Mouse (Mus musculus): ENCODE results near the gene Cfap97. TPM values are rescaled to one million over a fixed set of nuclear protein-coding genes. Genes with fewer than 3 reads are reported as not detected.
"Not testable (repeated sequence)": the region's sequence is repeated elsewhere in the genome, so short reads cannot be mapped to it uniquely, and the experiment has no call there.

The Cfap97 gene
- polyA plus RNA-seq (2012; ENCODE audit: insufficient read depth, insufficient read length, low replicate concordance, missing spikeins) = not detected in 2 replicates

DNA sequence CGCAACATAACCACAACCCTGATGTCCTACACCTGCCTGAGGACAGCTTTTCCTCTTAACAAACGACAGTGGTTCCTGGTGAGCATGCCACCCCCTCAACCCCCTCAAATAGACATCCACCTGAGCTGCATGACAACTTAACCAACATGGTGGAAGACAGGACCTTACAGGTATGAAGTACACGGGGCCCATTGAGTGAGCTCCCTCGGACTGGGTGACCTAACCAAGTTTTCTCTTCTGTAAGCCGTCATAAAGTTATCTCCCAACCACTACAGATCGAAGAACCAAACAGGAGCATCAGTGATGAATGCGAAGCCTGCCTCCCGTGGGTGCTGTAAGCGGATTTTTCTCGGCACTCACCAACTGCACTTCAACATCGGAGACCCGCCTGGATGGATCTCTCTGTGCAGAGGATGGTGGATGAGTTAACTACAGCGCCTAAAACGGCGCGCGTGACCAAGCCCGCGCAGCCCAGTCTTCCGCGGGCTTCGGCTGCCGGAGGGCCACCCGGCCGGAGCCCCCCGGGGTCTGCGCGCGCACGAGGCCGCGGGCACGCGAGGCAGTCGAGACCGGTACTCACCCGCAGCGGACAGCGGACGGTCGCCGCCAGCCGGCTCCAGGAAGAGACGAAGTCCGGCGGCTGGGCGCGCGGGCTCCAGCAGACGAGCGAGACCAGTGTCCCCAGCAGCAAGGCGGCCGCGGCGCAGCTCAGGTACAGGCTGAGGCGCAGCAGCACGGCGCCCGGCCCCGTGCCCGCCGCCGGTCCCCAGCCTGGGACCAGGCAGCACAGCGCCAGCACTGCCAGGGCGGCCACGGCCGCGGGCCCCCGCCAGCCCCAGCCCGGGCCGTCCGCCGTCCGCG lies at the start of gene Cfap97:
Gene Cfap97 (plus strand): TSS at position 570 of the 861 bp plus-strand sequence.
- no peaks in the 10 kb centered on the region for H3K4me1 ChIP-seq (ENCODE audit: control insufficient read depth, insufficient read depth, low read length)
- 0 out of 2 replicates have a peak within 1 kb of the TSS, but pooled peaks have one; percentile 40 for H3K27ac ChIP-seq (ENCODE audit: insufficient read depth, low read depth, low read length)
- peak within 1 kb of the TSS; percentile 86 for H3K4me3 ChIP-seq (ENCODE audit: insufficient read depth, low read depth, low read length)
- 1% methylated on average over 75 of the region's 75 CpGs for WGBS
- no peak for TF ChIP-seq CTCF (IDR thresholded peaks at IDR 0.05; ENCODE audit: insufficient read depth, low read depth, low read length)
- TF ChIP-seq POLR2A (IDR thresholded peaks at IDR 0.05; ENCODE audit: insufficient read depth, low read depth, low read length) = 0 out of 2 replicates have a peak, but pooled peaks have one; percentile 30

DNA sequence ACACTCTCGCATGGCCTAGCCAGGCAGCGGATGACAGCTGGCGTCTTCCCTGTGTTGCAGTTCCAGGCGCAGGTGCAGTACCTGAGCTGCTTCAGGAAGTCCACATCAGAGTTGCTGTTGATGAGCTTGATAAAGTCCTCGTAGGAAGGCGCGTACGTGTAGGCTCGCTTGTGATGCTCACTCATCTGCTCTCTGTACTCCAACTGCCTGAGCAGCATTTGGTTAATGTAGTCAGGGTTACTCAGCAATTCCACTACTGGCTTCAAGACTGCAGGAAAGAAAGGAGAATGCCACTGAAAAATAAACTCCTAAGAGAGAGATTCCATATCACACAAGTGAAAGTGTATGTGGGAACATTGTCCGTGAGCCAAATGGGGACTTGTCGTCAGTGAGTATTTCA lies 48.1 kb upstream of the Cfap97 start:
- no peak overlapping the region for H3K27ac ChIP-seq (ENCODE audit: insufficient read depth, low read depth, low read length)
- 87% methylated on average over 11 of the region's 11 CpGs for WGBS
- no peaks in the 10 kb centered on the region for H3K4me1 ChIP-seq (ENCODE audit: control insufficient read depth, insufficient read depth, low read length)
- TF ChIP-seq CTCF (IDR thresholded peaks at IDR 0.05; ENCODE audit: insufficient read depth, low read depth, low read length) (no peak), POLR2A (IDR thresholded peaks at IDR 0.05; ENCODE audit: insufficient read depth, low read depth, low read length) (no peak)
- H3K4me3 ChIP-seq (ENCODE audit: insufficient read depth, low read depth, low read length) = no peak overlapping the region

DNA sequence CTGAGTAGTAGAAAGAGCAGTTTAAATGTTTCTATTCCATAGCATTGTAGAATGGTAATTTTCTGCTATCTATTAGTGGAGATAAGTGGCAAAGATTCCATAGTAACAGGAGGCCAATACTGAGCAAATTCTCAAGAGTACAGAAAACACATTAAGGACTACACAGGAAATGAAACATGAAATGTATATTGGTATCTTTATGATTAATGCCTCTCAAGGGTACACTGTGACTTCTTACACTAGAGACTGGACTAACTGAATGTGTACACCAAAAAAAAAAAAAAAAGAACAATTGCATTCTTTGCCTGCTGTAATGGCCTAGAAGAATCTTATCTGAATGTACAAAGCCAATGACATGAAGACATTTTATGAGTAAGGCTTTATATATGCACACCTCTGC lies 43.9 kb upstream of the Cfap97 start:
- no peak for TF ChIP-seq CTCF (IDR thresholded peaks at IDR 0.05; ENCODE audit: insufficient read depth, low read depth, low read length)
- TF ChIP-seq POLR2A (IDR thresholded peaks at IDR 0.05; ENCODE audit: insufficient read depth, low read depth, low read length) = no peak
- no peak overlapping the region for H3K4me3 ChIP-seq (ENCODE audit: insufficient read depth, low read depth, low read length)
- no peak overlapping the region for H3K27ac ChIP-seq (ENCODE audit: insufficient read depth, low read depth, low read length)
- no peaks in the 10 kb centered on the region for H3K4me1 ChIP-seq (ENCODE audit: control insufficient read depth, insufficient read depth, low read length)

DNA sequence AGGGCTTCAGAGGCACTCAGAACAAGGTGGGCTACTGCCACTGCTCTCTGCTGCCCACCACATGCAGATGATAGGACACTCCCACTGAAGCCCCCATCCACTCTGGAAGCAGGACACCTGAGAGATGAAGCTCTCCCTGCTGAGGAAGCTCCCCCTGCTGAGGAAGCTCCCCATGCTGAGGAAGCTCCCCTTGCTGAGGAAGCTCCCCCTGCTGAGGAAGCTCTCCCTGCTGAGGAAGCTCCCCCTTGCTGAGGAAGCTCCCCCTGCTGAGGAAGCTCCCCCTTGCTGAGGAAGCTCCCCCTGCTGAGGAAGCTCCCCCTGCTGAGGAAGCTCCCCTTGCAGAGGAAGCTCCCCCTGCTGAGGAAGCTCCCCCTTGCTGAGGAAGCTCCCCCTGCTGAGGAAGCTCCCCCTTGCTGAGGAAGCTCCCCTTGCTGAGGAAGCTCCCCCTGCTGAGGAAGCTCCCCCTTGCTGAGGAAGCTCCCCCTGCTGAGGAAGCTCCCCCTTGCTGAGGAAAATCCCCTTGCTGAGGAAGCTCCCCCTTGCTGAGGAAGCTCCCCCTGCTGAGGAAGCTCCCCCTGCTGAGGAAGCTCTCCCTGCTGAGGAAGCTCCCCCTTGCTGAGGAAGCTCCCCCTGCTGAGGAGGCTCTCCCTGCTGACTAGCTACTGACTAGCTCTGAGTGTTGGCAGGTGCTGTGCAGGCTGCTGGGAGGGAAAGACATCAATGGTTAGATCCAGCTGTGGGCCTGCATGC lies 38.0 kb upstream of the Cfap97 start:
- H3K27ac ChIP-seq (ENCODE audit: insufficient read depth, low read depth, low read length); H3K4me1 ChIP-seq (ENCODE audit: control insufficient read depth, insufficient read depth, low read length); H3K4me3 ChIP-seq (ENCODE audit: insufficient read depth, low read depth, low read length): not testable (repeated sequence)

DNA sequence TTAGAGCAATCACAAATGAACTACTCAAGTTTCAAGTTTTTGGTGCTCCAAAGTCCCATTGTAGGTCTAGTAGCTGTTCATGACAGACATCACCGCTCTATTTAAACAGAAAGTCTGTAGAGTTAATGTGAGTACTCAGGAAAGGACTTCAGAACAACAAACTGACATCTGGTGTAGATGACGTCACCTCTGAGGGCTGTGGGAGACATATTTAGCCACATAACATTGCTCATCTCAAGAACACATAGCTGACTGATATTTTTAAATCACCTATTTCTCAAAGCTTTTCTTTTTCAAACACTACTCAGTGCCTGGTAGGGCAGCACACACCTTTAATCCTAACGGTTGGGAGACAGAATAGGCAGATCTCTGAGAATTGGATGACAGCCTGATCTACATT lies 34.4 kb upstream of the Cfap97 start:
- Histone ChIP-seq H3K4me1 (ENCODE audit: control insufficient read depth, insufficient read depth, low read length) (0 out of 2 replicates have a peak, but pooled peaks cover 3% of the 10 kb centered on the region), H3K4me3 (ENCODE audit: insufficient read depth, low read depth, low read length) (no peak overlapping the region), H3K27ac (ENCODE audit: insufficient read depth, low read depth, low read length) (no peak overlapping the region)
- TF ChIP-seq CTCF (IDR thresholded peaks at IDR 0.05; ENCODE audit: insufficient read depth, low read depth, low read length) = no peak
- TF ChIP-seq POLR2A (IDR thresholded peaks at IDR 0.05; ENCODE audit: insufficient read depth, low read depth, low read length) = no peak
- WGBS = 84% methylated on average over 3 of the region's 3 CpGs

GRCm38 (mm10) chr8:46119176-46119575 lies 32.4 kb upstream of the Cfap97 start:
- 94% methylated on average over 3 of the region's 3 CpGs for WGBS
- H3K4me3 ChIP-seq (ENCODE audit: insufficient read depth, low read depth, low read length) = no peak overlapping the region

GRCm38 (mm10) chr8:46122498-46122897 lies 29.1 kb upstream of the Cfap97 start:
- no peak overlapping the region for H3K27ac ChIP-seq (ENCODE audit: insufficient read depth, low read depth, low read length)
- H3K4me3 ChIP-seq (ENCODE audit: insufficient read depth, low read depth, low read length) = no peak overlapping the region
- TF ChIP-seq CTCF (IDR thresholded peaks at IDR 0.05; ENCODE audit: insufficient read depth, low read depth, low read length) (no peak), POLR2A (IDR thresholded peaks at IDR 0.05; ENCODE audit: insufficient read depth, low read depth, low read length) (no peak)
- H3K4me1 ChIP-seq (ENCODE audit: control insufficient read depth, insufficient read depth, low read length) = no peaks in the 10 kb centered on the region
- 99% methylated on average over 2 of the region's 2 CpGs for WGBS

More at GRCm38 (mm10) chr8:46119176-46119575, 32.4 kb upstream of the Cfap97 start:
- H3K4me1 ChIP-seq (ENCODE audit: control insufficient read depth, insufficient read depth, low read length) = no peaks in the 10 kb centered on the region
- no peak for TF ChIP-seq POLR2A (IDR thresholded peaks at IDR 0.05; ENCODE audit: insufficient read depth, low read depth, low read length)
- TF ChIP-seq CTCF (IDR thresholded peaks at IDR 0.05; ENCODE audit: insufficient read depth, low read depth, low read length) = no peak
- H3K27ac ChIP-seq (ENCODE audit: insufficient read depth, low read depth, low read length) = no peak overlapping the region

GRCm38 (mm10) chr8:46130426-46130825 lies 21.1 kb upstream of the Cfap97 start:
- TF ChIP-seq CTCF (IDR thresholded peaks at IDR 0.05; ENCODE audit: insufficient read depth, low read depth, low read length) = no peak
- no peak for TF ChIP-seq POLR2A (IDR thresholded peaks at IDR 0.05; ENCODE audit: insufficient read depth, low read depth, low read length)

DNA sequence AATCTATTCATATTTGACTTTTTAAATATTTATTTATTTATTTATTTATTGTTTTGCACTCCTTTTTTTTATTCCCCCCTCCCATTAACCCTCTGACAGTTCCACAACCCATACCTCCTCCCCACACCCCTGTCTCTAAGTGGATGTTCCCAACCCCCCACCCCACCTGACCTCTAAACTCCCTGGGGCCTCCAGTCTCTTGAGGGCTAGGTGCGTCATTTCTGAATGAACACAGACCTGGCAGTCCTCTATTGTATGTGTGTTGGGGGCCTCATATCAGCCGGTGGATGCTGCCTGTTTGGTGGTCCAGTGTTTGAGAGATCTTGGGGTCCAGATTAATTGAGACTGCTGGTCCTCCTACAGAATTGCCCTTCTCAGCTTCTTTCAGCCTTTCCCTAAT lies 16.0 kb upstream of the Cfap97 start:
- H3K27ac ChIP-seq (ENCODE audit: insufficient read depth, low read depth, low read length); H3K4me3 ChIP-seq (ENCODE audit: insufficient read depth, low read depth, low read length): not testable (repeated sequence)
- peaks cover 11% of the 10 kb centered on the region; the same call in 1 of the 2 replicates for H3K4me1 ChIP-seq (ENCODE audit: control insufficient read depth, insufficient read depth, low read length)
- 91% methylated on average over 2 of the region's 2 CpGs for WGBS

More at GRCm38 (mm10) chr8:46130426-46130825, 21.1 kb upstream of the Cfap97 start:
- H3K4me1 ChIP-seq (ENCODE audit: control insufficient read depth, insufficient read depth, low read length) = no peaks in the 10 kb centered on the region
- H3K4me3 ChIP-seq (ENCODE audit: insufficient read depth, low read depth, low read length) = no peak overlapping the region
- 78% methylated on average over 2 of the region's 2 CpGs for WGBS
- H3K27ac ChIP-seq (ENCODE audit: insufficient read depth, low read depth, low read length) = no peak overlapping the region
